Mouse (Mus musculus): ENCODE measurements around the gene Eif2d. TPM values are rescaled to one million over a fixed set of nuclear protein-coding genes. Genes with fewer than 3 reads are reported as not detected.

Gene Eif2d
- polyA plus RNA-seq, 1 experiment = 33.3 TPM

- H3K4me3 ChIP-seq (ENCODE audit: insufficient read depth, poor library complexity, severe bottlenecking) = no peak overlapping the region
- H3ac ChIP-seq (ENCODE audit: control insufficient read depth, insufficient read length, low read depth) = no peak overlapping the region
- no peaks in the 10 kb centered on the region for H3K27me3 ChIP-seq (ENCODE audit: control insufficient read depth, insufficient read depth, insufficient read length)
- no peaks in the 10 kb centered on the region for H3K36me3 ChIP-seq (ENCODE audit: control insufficient read depth, insufficient read depth)
- no peaks in the 10 kb centered on the region for H3K79me2 ChIP-seq (ENCODE audit: control insufficient read depth, insufficient read depth)
- TF ChIP-seq MAX (IDR thresholded peaks at IDR 0.05) (no peak), CTCF (IDR thresholded peaks at IDR 0.05; ENCODE audit: control insufficient read depth, insufficient read depth, insufficient read length) (peak; percentile 68)
- H3K79me3 ChIP-seq (ENCODE audit: low read depth) = no peaks in the 10 kb centered on the region
These were observed 37.0 kb upstream of the Eif2d start for GRCm38 (mm10) chr1:131115932-131116331.

GRCm38 (mm10) chr1:131116430-131117011, 36.5 kb upstream of the Eif2d start:
- H3K79me2 ChIP-seq (ENCODE audit: control insufficient read depth, insufficient read depth) = no peaks in the 10 kb centered on the region
- H3K27me3 ChIP-seq (ENCODE audit: control insufficient read depth, insufficient read depth, insufficient read length) = no peaks in the 10 kb centered on the region
- no peak overlapping the region for H3K4me3 ChIP-seq (ENCODE audit: insufficient read depth, poor library complexity, severe bottlenecking)
- no peaks in the 10 kb centered on the region for H3K36me3 ChIP-seq (ENCODE audit: control insufficient read depth, insufficient read depth)
- no peaks in the 10 kb centered on the region for H3K79me3 ChIP-seq (ENCODE audit: low read depth)
- H3ac ChIP-seq (ENCODE audit: control insufficient read depth, insufficient read length, low read depth) = no peak overlapping the region
- TF ChIP-seq MYOG (IDR thresholded peaks at IDR 0.05; ENCODE audit: control insufficient read depth, extremely low read depth, insufficient read length) (no peak), CTCF (IDR thresholded peaks at IDR 0.05; ENCODE audit: control insufficient read depth, insufficient read depth, insufficient read length) (no peak)

GRCm38 (mm10) chr1:131118530-131118929, 34.5 kb upstream of the Eif2d start:
- H3K79me3 ChIP-seq (ENCODE audit: low read depth) = no peaks in the 10 kb centered on the region
- no peaks in the 10 kb centered on the region for H3K79me2 ChIP-seq (ENCODE audit: control insufficient read depth, insufficient read depth)
- TF ChIP-seq CTCF (IDR thresholded peaks at IDR 0.05; ENCODE audit: control insufficient read depth, insufficient read depth, insufficient read length) = no peak
- H3K4me3 ChIP-seq (ENCODE audit: insufficient read depth, poor library complexity, severe bottlenecking) = no peak overlapping the region
- H3ac ChIP-seq (ENCODE audit: control insufficient read depth, insufficient read length, low read depth) = no peak overlapping the region
- H3K36me3 ChIP-seq (ENCODE audit: control insufficient read depth, insufficient read depth) = no peaks in the 10 kb centered on the region
- no peaks in the 10 kb centered on the region for H3K27me3 ChIP-seq (ENCODE audit: control insufficient read depth, insufficient read depth, insufficient read length)

GRCm38 (mm10) chr1:131119026-131119425, 34.0 kb upstream of the Eif2d start:
- H3K79me3 ChIP-seq (ENCODE audit: low read depth) = no peaks in the 10 kb centered on the region
- H3K4me3 ChIP-seq (ENCODE audit: insufficient read depth, poor library complexity, severe bottlenecking) = no peak overlapping the region
- TF ChIP-seq CTCF (IDR thresholded peaks at IDR 0.05; ENCODE audit: control insufficient read depth, insufficient read depth, insufficient read length) (peak; percentile 21), MAX (IDR thresholded peaks at IDR 0.05) (no peak)
- no peaks in the 10 kb centered on the region for H3K79me2 ChIP-seq (ENCODE audit: control insufficient read depth, insufficient read depth)
- H3K27me3 ChIP-seq (ENCODE audit: control insufficient read depth, insufficient read depth, insufficient read length) = no peaks in the 10 kb centered on the region
- no peaks in the 10 kb centered on the region for H3K36me3 ChIP-seq (ENCODE audit: control insufficient read depth, insufficient read depth)
- no peak overlapping the region for H3ac ChIP-seq (ENCODE audit: control insufficient read depth, insufficient read length, low read depth)

GRCm38 (mm10) chr1:131121987-131122386, 31.0 kb upstream of the Eif2d start:
- Histone ChIP-seq H3K79me3 (ENCODE audit: low read depth) (no peaks in the 10 kb centered on the region), H3K79me2 (ENCODE audit: control insufficient read depth, insufficient read depth) (no peaks in the 10 kb centered on the region), H3K36me3 (ENCODE audit: control insufficient read depth, insufficient read depth) (no peaks in the 10 kb centered on the region), H3K4me3 (ENCODE audit: insufficient read depth, poor library complexity, severe bottlenecking) (no peak overlapping the region), H3K27me3 (ENCODE audit: control insufficient read depth, insufficient read depth, insufficient read length) (no peaks in the 10 kb centered on the region), H3ac (ENCODE audit: control insufficient read depth, insufficient read length, low read depth) (no peak overlapping the region)
- no peak for TF ChIP-seq MYOD1 (IDR thresholded peaks at IDR 0.05; ENCODE audit: control insufficient read depth, insufficient read length, low read depth)

- Histone ChIP-seq H3K79me3 (ENCODE audit: low read depth) (peaks cover 9% of the 10 kb centered on the region), H3ac (ENCODE audit: control insufficient read depth, insufficient read length, low read depth) (no peak overlapping the region), H3K4me3 (ENCODE audit: insufficient read depth, poor library complexity, severe bottlenecking) (no peak overlapping the region), H3K36me3 (ENCODE audit: control insufficient read depth, insufficient read depth) (peaks cover 16% of the 10 kb centered on the region), H3K27me3 (ENCODE audit: control insufficient read depth, insufficient read depth, insufficient read length) (no peaks in the 10 kb centered on the region), H3K79me2 (ENCODE audit: control insufficient read depth, insufficient read depth) (peaks cover 14% of the 10 kb centered on the region)
- TF ChIP-seq MYOD1 (IDR thresholded peaks at IDR 0.05; ENCODE audit: control insufficient read depth, insufficient read length, low read depth) = peak; percentile 24
- TF ChIP-seq CTCF (IDR thresholded peaks at IDR 0.05; ENCODE audit: control insufficient read depth, insufficient read depth, insufficient read length) = no peak
These were observed 29.3 kb upstream of the Eif2d start for GRCm38 (mm10) chr1:131123522-131124265.

GRCm38 (mm10) chr1:131125987-131126744, 26.8 kb upstream of the Eif2d start:
- Histone ChIP-seq H3K79me3 (ENCODE audit: low read depth) (peaks cover 21% of the 10 kb centered on the region), H3K4me3 (ENCODE audit: insufficient read depth, poor library complexity, severe bottlenecking) (no peak overlapping the region), H3K79me2 (ENCODE audit: control insufficient read depth, insufficient read depth) (peaks cover 36% of the 10 kb centered on the region), H3K27me3 (ENCODE audit: control insufficient read depth, insufficient read depth, insufficient read length) (no peaks in the 10 kb centered on the region), H3K36me3 (ENCODE audit: control insufficient read depth, insufficient read depth) (peaks cover 39% of the 10 kb centered on the region), H3ac (ENCODE audit: control insufficient read depth, insufficient read length, low read depth) (no peak overlapping the region)
- TF ChIP-seq CTCF (IDR thresholded peaks at IDR 0.05; ENCODE audit: control insufficient read depth, insufficient read depth, insufficient read length) (no peak), USF1 (IDR thresholded peaks at IDR 0.05; ENCODE audit: low read depth) (peak; percentile 97), MAX (IDR thresholded peaks at IDR 0.05) (peak; percentile 11), CEBPB (IDR thresholded peaks at IDR 0.05; ENCODE audit: low read depth) (no peak), MYOD1 (IDR thresholded peaks at IDR 0.05; ENCODE audit: control insufficient read depth, insufficient read length, low read depth) (peak; percentile 83), FOSL1 (IDR thresholded peaks at IDR 0.05; ENCODE audit: insufficient read depth, low read length, poor library complexity, severe bottlenecking) (peak; percentile 96), MYOG (IDR thresholded peaks at IDR 0.05; ENCODE audit: control insufficient read depth, extremely low read depth, insufficient read length) (no peak)

Measured in C2C12 (cell line).